Mouse (Mus musculus) left cerebral cortex, postnatal 14 days (tissue): ENCODE data around the gene Gp5. TPM values are rescaled to one million over a fixed set of nuclear protein-coding genes. Genes with fewer than 3 reads are reported as not detected.

Experiments used
- total RNA-seq, 2 experiments: library from RNA; stranded (reverse); gene quantifications; 2 replicates each; pipeline ENCODE4 v1.2.3; 2021

Gp5 gene
- total RNA-seq, 2 experiments from 2014 or later: 0.83 to 0.89 TPM

Other genes with a start within 250 kb of the Gp5 start
- gene Hes1, start 246.4 kb downstream of the Gp5 start, total RNA-seq: 10 to 100 TPM; 13.5 to 18.3 TPM
- not detected for gene Cpn2, start 43.3 kb downstream of the Gp5 start, total RNA-seq
- under 1 TPM in 1 of 2 experiments, not detected in 1; 0.07 TPM for gene Lrrc15, start 27.5 kb downstream of the Gp5 start, total RNA-seq
- 10 to 100 TPM; 66.2 to 67.3 TPM for gene Atp13a3, start 95.2 kb upstream of the Gp5 start, total RNA-seq
- 10 to 100 TPM; 70.1 to 76.4 TPM for gene Tmem44, start 240.1 kb upstream of the Gp5 start, total RNA-seq